Comparison of ENCODE assay signal across 8 mouse cellular contexts in the genomic region with DNA sequence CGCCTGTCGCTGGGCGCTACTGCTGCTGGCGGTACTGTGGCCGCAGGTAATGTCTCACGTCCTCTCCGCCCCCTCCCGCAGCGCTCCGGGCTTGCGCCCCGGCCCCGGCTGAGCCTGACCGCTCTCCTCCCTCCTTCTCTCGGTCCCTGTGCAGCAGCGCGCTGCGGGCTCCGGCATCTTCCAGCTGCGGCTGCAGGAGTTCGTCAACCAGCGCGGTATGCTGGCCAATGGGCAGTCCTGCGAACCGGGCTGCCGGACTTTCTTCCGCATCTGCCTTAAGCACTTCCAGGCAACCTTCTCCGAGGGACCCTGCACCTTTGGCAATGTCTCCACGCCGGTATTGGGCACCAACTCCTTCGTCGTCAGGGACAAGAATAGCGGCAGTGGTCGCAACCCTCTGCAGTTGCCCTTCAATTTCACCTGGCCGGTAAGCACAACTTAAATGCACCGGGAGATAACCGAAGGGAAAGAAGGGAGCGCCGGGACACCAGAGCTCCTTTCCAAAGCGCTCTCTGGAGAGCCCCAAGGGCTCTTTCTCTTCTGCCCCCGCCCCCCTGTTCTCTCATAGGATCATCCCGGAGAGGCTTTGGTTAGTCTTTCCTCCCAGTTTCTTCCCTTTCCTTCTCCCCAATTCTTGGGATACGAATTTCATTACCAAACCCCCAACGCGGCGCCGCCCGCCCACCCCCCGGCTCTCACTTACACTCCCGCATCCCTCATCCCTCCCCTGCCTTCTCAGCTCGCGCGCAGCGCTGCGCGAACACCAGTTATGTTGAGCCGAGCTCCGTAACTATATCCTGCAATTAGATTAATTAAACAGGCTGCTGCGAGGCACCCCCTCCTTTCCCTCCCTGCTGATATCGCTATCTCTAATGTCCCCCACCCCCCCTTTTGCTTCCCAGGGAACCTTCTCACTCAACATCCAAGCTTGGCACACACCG. TPM values are rescaled to one million over a fixed set of nuclear protein-coding genes. Genes with fewer than 3 reads are reported as not detected.
DNase-seq lines count a peak whose midpoint lies in the region; ATAC-seq and TF ChIP-seq lines count a peak whose summit lies in the region.

No protein-coding gene starts in this region.

- H3K9me3 ChIP-seq in kidney, embryonic 14.5 days (ENCODE audit: control insufficient read depth, low read length), result no peaks in the 10 kb centered on the region
- H3K9me3 ChIP-seq in heart, embryonic 14.5 days (ENCODE audit: control insufficient read depth, low read length), result no peaks in the 10 kb centered on the region
- no peaks in the 10 kb centered on the region for H3K9me3 ChIP-seq in limb, embryonic 14.5 days (ENCODE audit: control insufficient read depth, low read length)

- WGBS in kidney, embryonic 14.5 days, result under 1% methylated on average over 59 of the region's 61 CpGs
- 1% methylated on average over 61 of the region's 61 CpGs for WGBS in bone marrow, adult 2 months
- under 1% methylated on average over 61 of the region's 61 CpGs for WGBS in heart, embryonic 14.5 days
- WGBS in limb, embryonic 14.5 days, result under 1% methylated on average over 53 of the region's 61 CpGs

- peak overlapping the region; percentile 75 for H3K4me2 ChIP-seq in kidney, embryonic 14.5 days (replicated peaks; ENCODE audit: low read depth, low read length)
- H3K4me2 ChIP-seq in heart, embryonic 14.5 days (ENCODE audit: low read length), result peak overlapping the region; percentile 97
- H3K4me2 ChIP-seq in limb, embryonic 14.5 days (replicated peaks; ENCODE audit: low read depth, low read length, severe bottlenecking), result peak overlapping the region; percentile 84

- peak overlapping the region; percentile 51 for H3K4me3 ChIP-seq in kidney, embryonic 14.5 days (ENCODE audit: low read length)
- peak overlapping the region; percentile 32 for H3K4me3 ChIP-seq in bone marrow, adult 2 months (replicated peaks; ENCODE audit: control insufficient read depth, low read depth, low read length)
- H3K4me3 ChIP-seq in heart, embryonic 14.5 days (ENCODE audit: control insufficient read depth in 1 of 2, insufficient read depth in 1 of 2, low read depth in 1 of 2, low read length in 2 of 2), result peak overlapping the region; percentile 60 to 66
- H3K4me3 ChIP-seq in limb, embryonic 14.5 days (replicated peaks; ENCODE audit: low read length), result peak overlapping the region; percentile 43

- no peak for TF ChIP-seq POLR2A in bone marrow, adult 2 months (IDR thresholded peaks at IDR 0.05; ENCODE audit: borderline replicate concordance, control insufficient read depth, low read depth, low read length)
- no peak for TF ChIP-seq POLR2A in limb, embryonic 14.5 days (IDR thresholded peaks at IDR 0.05; ENCODE audit: borderline replicate concordance, extremely low read depth, insufficient read depth, insufficient read length)

- peak overlapping the region; percentile 1; the same call in 1 of the 2 replicates for H3K27ac ChIP-seq in kidney, embryonic 14.5 days (ENCODE audit: low read depth, low read length)
- no peak overlapping the region for H3K27ac ChIP-seq in bone marrow, adult 2 months (ENCODE audit: control insufficient read depth, insufficient read depth, low read depth, low read length, poor library complexity)
- peak overlapping the region; percentile 41 to 57 for H3K27ac ChIP-seq in heart, embryonic 14.5 days (replicated peaks in 1 of 2; ENCODE audit: control insufficient read depth in 1 of 2, insufficient read depth in 1 of 2, low read depth in 2 of 2, low read length in 2 of 2)
- no peak overlapping the region for H3K27ac ChIP-seq in limb, embryonic 14.5 days (replicated peaks; ENCODE audit: low read depth, low read length)

- H3K4me1 ChIP-seq in kidney, embryonic 14.5 days (ENCODE audit: control insufficient read depth, insufficient read depth, low read length), result peaks cover 41% of the 10 kb centered on the region
- H3K4me1 ChIP-seq in bone marrow, adult 2 months (ENCODE audit: control insufficient read depth, insufficient read depth, low read length), result no peaks in the 10 kb centered on the region; the same call in 1 of the 2 replicates
- H3K4me1 ChIP-seq in heart, embryonic 14.5 days (ENCODE audit: control insufficient read depth in 2 of 2, insufficient read depth in 2 of 2, low read length in 2 of 2), result peaks cover 17 to 49% of the 10 kb centered on the region in 2 experiments
- H3K4me1 ChIP-seq in limb, embryonic 14.5 days (ENCODE audit: control insufficient read depth, insufficient read depth, low read length), result peaks cover 32% of the 10 kb centered on the region

- H3K36me3 ChIP-seq in kidney, embryonic 14.5 days (ENCODE audit: control insufficient read depth, insufficient read depth, low read length), result no peaks in the 10 kb centered on the region
- H3K36me3 ChIP-seq in heart, embryonic 14.5 days (ENCODE audit: control insufficient read depth, insufficient read depth, low read length), result 0 out of 2 replicates have a peak, but pooled peaks cover 3% of the 10 kb centered on the region
- no peaks in the 10 kb centered on the region for H3K36me3 ChIP-seq in limb, embryonic 14.5 days (ENCODE audit: control insufficient read depth, insufficient read depth, low read length)
- no peaks in the 10 kb centered on the region for H3K36me3 ChIP-seq in splenic B cell, adult 2 months (ENCODE audit: control insufficient read depth, insufficient read depth, low read length, poor library complexity, severe bottlenecking)

- no peak for TF ChIP-seq CTCF in bone marrow, adult 2 months (IDR thresholded peaks at IDR 0.05; ENCODE audit: control insufficient read depth, insufficient read depth, low read length)

- intact Hi-C loops in left cerebral cortex, postnatal 25 days (cut with DNase I), result loop anchor here (1.0 kb wide), 1 partner anchor 26 kb away; no protein-coding TSS in a partner anchor

- peak; percentile 6; the same call in 1 of the 2 replicates for ATAC-seq in kidney, embryonic 14.5 days (ENCODE audit: low FRiP score, low TSS enrichment)
- no peak for ATAC-seq in heart, embryonic 14.5 days (ENCODE audit: insufficient number of reproducible peaks, insufficient read depth, low FRiP score, low read depth)
- ATAC-seq in limb, embryonic 14.5 days (ENCODE audit: low FRiP score, low read depth), result no peak

- peaks cover 89% of the 10 kb centered on the region for H3K27me3 ChIP-seq in kidney, embryonic 14.5 days (ENCODE audit: control insufficient read depth, insufficient read depth, low read length)
- peaks cover 89% of the 10 kb centered on the region for H3K27me3 ChIP-seq in heart, embryonic 14.5 days (ENCODE audit: control insufficient read depth, insufficient read depth, low read length)
- H3K27me3 ChIP-seq in limb, embryonic 14.5 days (ENCODE audit: control insufficient read depth, insufficient read depth, low read length), result peaks cover 78% of the 10 kb centered on the region
- H3K27me3 ChIP-seq in splenic B cell, adult 2 months (ENCODE audit: control insufficient read depth, insufficient read depth, low read length, poor library complexity, severe bottlenecking), result 0 out of 2 replicates have a peak, but pooled peaks cover 1% of the 10 kb centered on the region

- peak overlapping the region; percentile 55 for H3K9ac ChIP-seq in kidney, embryonic 14.5 days (ENCODE audit: low read depth, low read length)
- peak overlapping the region; percentile 75 for H3K9ac ChIP-seq in heart, embryonic 14.5 days (ENCODE audit: low read length)
- peak overlapping the region; percentile 52 for H3K9ac ChIP-seq in limb, embryonic 14.5 days (ENCODE audit: low read depth, low read length, severe bottlenecking)

- DNase-seq in kidney, adult 8-10 months, result no peak
- DNase-seq in limb, embryonic 14.5 days (ENCODE audit: low spot score), result no peak
- DNase-seq in splenic B cell, adult 2 months (ENCODE audit: low read depth, low spot score), result peak; percentile 27
- no peak for DNase-seq in urinary bladder, postnatal 36 days (ENCODE audit: low spot score in 2 of 2)
- DNase-seq in left cerebral cortex, postnatal 25 days (ENCODE audit: low spot score in 2 of 2), result no peak

RNA-seq across cellular contexts. Expression of a gene that starts 0.8 kb away (rescaled TPM):
- polyA plus RNA-seq in kidney, embryonic 14.5 days (2014; fragmentation: Nextera tagmentation; extraction: Ambion mirVana), result 4.9 and 8.3 TPM in 2 replicates
- polyA plus RNA-seq in bone marrow, adult 2 months (2011; ENCODE audit: insufficient read depth, insufficient read length, low replicate concordance, missing spikeins), result 0.25 TPM in 1 of 2 replicates, not detected in the other
- polyA plus RNA-seq in heart, embryonic 14.5 days (2014; fragmentation: Nextera tagmentation; extraction: Ambion mirVana), result 6.9 and 8.8 TPM in 2 replicates
- polyA plus RNA-seq in limb, embryonic 14.5 days (2012; rRNA removed), result 8.7 and 9.0 TPM in 2 replicates
- 5.1 and 6.2 TPM in 2 replicates for polyA plus RNA-seq in limb, embryonic 14.5 days (2014; fragmentation: Nextera tagmentation; extraction: Ambion mirVana)
- 1 to 10 TPM; 2.3 to 4.0 TPM for total RNA-seq in left cerebral cortex, postnatal 25 days (2021)

RNA-seq across cellular contexts. Expression of a gene that starts 24.6 kb away (rescaled TPM):
- 0.38 and 1.0 TPM in 2 replicates for polyA plus RNA-seq in kidney, embryonic 14.5 days (2014; fragmentation: Nextera tagmentation; extraction: Ambion mirVana)
- 0.59 and 6.2 TPM in 2 replicates for polyA plus RNA-seq in bone marrow, adult 2 months (2011; ENCODE audit: insufficient read depth, insufficient read length, low replicate concordance, missing spikeins)
- polyA plus RNA-seq in heart, embryonic 14.5 days (2014; fragmentation: Nextera tagmentation; extraction: Ambion mirVana), result 0.32 and 0.67 TPM in 2 replicates
- 0.79 and 0.94 TPM in 2 replicates for polyA plus RNA-seq in limb, embryonic 14.5 days (2012; rRNA removed)
- 0.48 and 0.68 TPM in 2 replicates for polyA plus RNA-seq in limb, embryonic 14.5 days (2014; fragmentation: Nextera tagmentation; extraction: Ambion mirVana)
- total RNA-seq in left cerebral cortex, postnatal 25 days (2021), result 1 to 10 TPM; 9.6 to 9.8 TPM

RNA-seq across cellular contexts. Expression of a gene that starts 37.9 kb away (rescaled TPM):
- 7.1 and 13.3 TPM in 2 replicates for polyA plus RNA-seq in kidney, embryonic 14.5 days (2014; fragmentation: Nextera tagmentation; extraction: Ambion mirVana)
- polyA plus RNA-seq in bone marrow, adult 2 months (2011; ENCODE audit: insufficient read depth, insufficient read length, low replicate concordance, missing spikeins), result 6.5 and 9.7 TPM in 2 replicates
- 7.8 and 8.7 TPM in 2 replicates for polyA plus RNA-seq in heart, embryonic 14.5 days (2014; fragmentation: Nextera tagmentation; extraction: Ambion mirVana)
- 17.0 and 19.2 TPM in 2 replicates for polyA plus RNA-seq in limb, embryonic 14.5 days (2012; rRNA removed)
- polyA plus RNA-seq in limb, embryonic 14.5 days (2014; fragmentation: Nextera tagmentation; extraction: Ambion mirVana), result 14.8 and 16.6 TPM in 2 replicates
- 10 to 100 TPM; 48.4 to 48.9 TPM for total RNA-seq in left cerebral cortex, postnatal 25 days (2021)

RNA-seq across cellular contexts. Expression of a gene that starts 55.4 kb away (rescaled TPM):
- 0.23 and 0.61 TPM in 2 replicates for polyA plus RNA-seq in kidney, embryonic 14.5 days (2014; fragmentation: Nextera tagmentation; extraction: Ambion mirVana)
- polyA plus RNA-seq in bone marrow, adult 2 months (2011; ENCODE audit: insufficient read depth, insufficient read length, low replicate concordance, missing spikeins), result 2.1 TPM in 1 of 2 replicates, not detected in the other
- 0.19 TPM in 1 of 2 replicates, not detected in the other for polyA plus RNA-seq in heart, embryonic 14.5 days (2014; fragmentation: Nextera tagmentation; extraction: Ambion mirVana)
- polyA plus RNA-seq in limb, embryonic 14.5 days (2012; rRNA removed), result 4.5 and 6.8 TPM in 2 replicates
- polyA plus RNA-seq in limb, embryonic 14.5 days (2014; fragmentation: Nextera tagmentation; extraction: Ambion mirVana), result 14.7 and 15.1 TPM in 2 replicates
- 1 to 10 TPM; 7.9 to 9.0 TPM for total RNA-seq in left cerebral cortex, postnatal 25 days (2021)

Comparison
In these comparisons a context has a peak if more than half of its experiments do, and no peak if none do; other contexts are left out.
1. H3K27ac ChIP-seq: peak in kidney, embryonic 14.5 days (single experiment) and heart, embryonic 14.5 days (2 of 2); none in bone marrow, adult 2 months (single experiment) and limb, embryonic 14.5 days (single experiment).
2. Peak in every context shown above with its lines, with median percentiles within 50 percentile points of each other: H3K4me2 ChIP-seq, H3K4me3 ChIP-seq and H3K9ac ChIP-seq.